Mouse (Mus musculus) forebrain, embryonic 14.5 days (tissue): ENCODE measurements at regions not wholly inside any gene's neighbourhood (a gene's known extent, or its start where the extent isn't known, plus 50 kb on each side); places are given as distances from the start of the nearest gene placed in this dataset.

ENCODE experiments used
- ATAC-seq: fragments of 200-750 bp; cut with Nextera tagmentation; 2 replicates; pipeline ENCODE4 v1.8.0; 2017; ENCODE audit warnings: mild to moderate bottlenecking, moderate library complexity
- DNase-seq: peaks from one replicate; pipeline ENCODE4 v3.0.0-alpha.2; 2015; ENCODE audit warnings: low spot score
- H3K27ac ChIP-seq: fragments of 300-500 bp; sonication (generic); 2 replicates; pipeline ENCODE4 v1.5.1; 2014; ENCODE audit warnings: low read depth, mild to moderate bottlenecking, control low read depth, low read length, moderate library complexity
- H3K27me3 ChIP-seq: fragments of 300-500 bp; sonication (generic); replicated peaks from 2 replicates; pipeline ENCODE4 v1.6.1; 2014; ENCODE audit warnings: low read length, control low read depth, mixed read lengths; ENCODE audit not compliant: control insufficient read depth, insufficient read depth
- H3K36me3 ChIP-seq: fragments of 300-500 bp; sonication (generic); 2 replicates; pipeline ENCODE4 v1.6.1; 2014; ENCODE audit warnings: low read length, control low read depth; ENCODE audit not compliant: control insufficient read depth, insufficient read depth
- H3K4me1 ChIP-seq: fragments of 300-500 bp; sonication (generic); 2 replicates; pipeline ENCODE4 v1.6.1; 2014; ENCODE audit warnings: antibody characterized with exemption, low read length, control low read depth; ENCODE audit not compliant: control insufficient read depth, insufficient read depth
- H3K4me2 ChIP-seq: fragments of 300-500 bp; sonication (generic); 2 replicates; pipeline ENCODE4 v1.6.1; 2014; ENCODE audit warnings: mild to moderate bottlenecking, control low read depth, low read length
- H3K4me3 ChIP-seq: fragments of 300-500 bp; sonication (generic); 2 replicates; pipeline ENCODE4 v1.5.1; 2014; ENCODE audit warnings: low read depth, low read length, control low read depth
- H3K9ac ChIP-seq: fragments of 300-500 bp; sonication (generic); 2 replicates; pipeline ENCODE4 v1.6.1; 2014; ENCODE audit warnings: mild to moderate bottlenecking, low read length, control low read depth, moderate library complexity
- H3K9me3 ChIP-seq: fragments of 300-500 bp; sonication (generic); replicated peaks from 2 replicates; pipeline ENCODE4 v1.6.1; 2016; ENCODE audit warnings: low read length, control low read depth, mixed read lengths; ENCODE audit not compliant: control insufficient read depth
- WGBS: fragments of 180-500 bp; shearing (Covaris S2); extraction: QIAGEN DNeasy Blood & Tissue Kit; methylation state at CpG from one replicate; pipeline ENCODE4 v1.1.7; 2014; 5-methylcytosine and 5-hydroxymethylcytosine counted together

GRCm38 (mm10) chr15:40367026-40367425 lies 232.9 kb downstream of the 9330182O14Rik start:
- H3K27ac ChIP-seq: no peak overlapping the region
- no peak for DNase-seq
- H3K36me3 ChIP-seq: no peaks in the 10 kb centered on the region
- no peaks in the 10 kb centered on the region for H3K4me1 ChIP-seq
- no peak for ATAC-seq
- no peak overlapping the region for H3K9ac ChIP-seq
- H3K4me3 ChIP-seq: no peak overlapping the region
- 12% methylated on average over 1 of the region's 1 CpGs for WGBS
- no peaks in the 10 kb centered on the region for H3K27me3 ChIP-seq
- H3K9me3 ChIP-seq: no peaks in the 10 kb centered on the region
- H3K4me2 ChIP-seq: no peak overlapping the region

GRCm38 (mm10) chr15:40368746-40369145 lies 234.6 kb downstream of the 9330182O14Rik start:
- H3K9ac ChIP-seq: no peak overlapping the region
- H3K4me3 ChIP-seq: no peak overlapping the region
- ATAC-seq: no peak
- DNase-seq: no peak
- no peaks in the 10 kb centered on the region for H3K9me3 ChIP-seq
- WGBS: 88% methylated on average over 3 of the region's 3 CpGs
- H3K27me3 ChIP-seq: no peaks in the 10 kb centered on the region
- H3K36me3 ChIP-seq: no peaks in the 10 kb centered on the region
- H3K4me2 ChIP-seq: no peak overlapping the region
- no peak overlapping the region for H3K27ac ChIP-seq
- H3K4me1 ChIP-seq: no peaks in the 10 kb centered on the region

- 18% methylated on average over 4 of the region's 4 CpGs for WGBS
- no peak overlapping the region for H3K4me3 ChIP-seq
- no peaks in the 10 kb centered on the region for H3K27me3 ChIP-seq
- no peak overlapping the region for H3K4me2 ChIP-seq
- H3K27ac ChIP-seq: no peak overlapping the region
- no peak for DNase-seq
- no peaks in the 10 kb centered on the region for H3K36me3 ChIP-seq
- H3K4me1 ChIP-seq: no peaks in the 10 kb centered on the region
- no peak overlapping the region for H3K9ac ChIP-seq
- ATAC-seq: no peak
- H3K9me3 ChIP-seq: no peaks in the 10 kb centered on the region
Measured at GRCm38 (mm10) chr15:40371486-40371885, 237.3 kb downstream of the 9330182O14Rik start.

GRCm38 (mm10) chr15:40386526-40386925 lies 252.4 kb downstream of the 9330182O14Rik start:
- WGBS: 86% methylated on average over 2 of the region's 2 CpGs
- H3K27me3 ChIP-seq: no peaks in the 10 kb centered on the region
- ATAC-seq (no peak), DNase-seq (no peak)
- no peak overlapping the region for H3K27ac ChIP-seq
- H3K9ac ChIP-seq: no peak overlapping the region
- no peaks in the 10 kb centered on the region for H3K4me1 ChIP-seq
- no peak overlapping the region for H3K4me3 ChIP-seq
- H3K4me2 ChIP-seq: no peak overlapping the region
- H3K36me3 ChIP-seq: no peaks in the 10 kb centered on the region
- H3K9me3 ChIP-seq: no peaks in the 10 kb centered on the region

GRCm38 (mm10) chr15:40387746-40388145 lies 253.6 kb downstream of the 9330182O14Rik start:
- no peaks in the 10 kb centered on the region for H3K9me3 ChIP-seq
- ATAC-seq (no peak), DNase-seq (no peak)
- 75% methylated on average over 2 of the region's 2 CpGs for WGBS
- no peaks in the 10 kb centered on the region for H3K36me3 ChIP-seq
- H3K27ac ChIP-seq: no peak overlapping the region
- H3K4me1 ChIP-seq: no peaks in the 10 kb centered on the region
- H3K4me3 ChIP-seq: no peak overlapping the region
- H3K27me3 ChIP-seq: no peaks in the 10 kb centered on the region
- no peak overlapping the region for H3K9ac ChIP-seq
- no peak overlapping the region for H3K4me2 ChIP-seq

GRCm38 (mm10) chr15:40388806-40389205 lies 254.6 kb downstream of the 9330182O14Rik start:
- no peak overlapping the region for H3K4me3 ChIP-seq
- DNase-seq (no peak), ATAC-seq (no peak)
- 80% methylated on average over 2 of the region's 2 CpGs for WGBS
- H3K4me1 ChIP-seq: no peaks in the 10 kb centered on the region
- H3K27me3 ChIP-seq: no peaks in the 10 kb centered on the region
- no peak overlapping the region for H3K27ac ChIP-seq
- no peaks in the 10 kb centered on the region for H3K36me3 ChIP-seq
- no peak overlapping the region for H3K9ac ChIP-seq
- no peaks in the 10 kb centered on the region for H3K9me3 ChIP-seq
- H3K4me2 ChIP-seq: no peak overlapping the region

GRCm38 (mm10) chr15:40435156-40435555 lies 301.0 kb downstream of the 9330182O14Rik start:
- Histone ChIP-seq H3K27me3 (no peaks in the 10 kb centered on the region), H3K27ac (no peak overlapping the region), H3K4me3 (no peak overlapping the region), H3K36me3 (no peaks in the 10 kb centered on the region), H3K4me1 (no peaks in the 10 kb centered on the region), H3K9me3 (no peaks in the 10 kb centered on the region), H3K9ac (no peak overlapping the region), H3K4me2 (no peak overlapping the region)
- DNase-seq (no peak), ATAC-seq (no peak)
- 90% methylated on average over 4 of the region's 4 CpGs for WGBS

GRCm38 (mm10) chr15:40436688-40437087 lies 302.5 kb downstream of the 9330182O14Rik start:
- no peak overlapping the region for H3K4me2 ChIP-seq
- 35% methylated on average over 3 of the region's 3 CpGs for WGBS
- DNase-seq (peak; percentile 42), ATAC-seq (no peak)
- H3K4me3 ChIP-seq: no peak overlapping the region
- no peaks in the 10 kb centered on the region for H3K27me3 ChIP-seq
- no peak overlapping the region for H3K27ac ChIP-seq
- H3K4me1 ChIP-seq: no peaks in the 10 kb centered on the region
- no peak overlapping the region for H3K9ac ChIP-seq
- no peaks in the 10 kb centered on the region for H3K36me3 ChIP-seq
- no peaks in the 10 kb centered on the region for H3K9me3 ChIP-seq

- H3K27me3 ChIP-seq: no peaks in the 10 kb centered on the region
- no peak for ATAC-seq
- H3K4me2 ChIP-seq: no peak overlapping the region
- H3K36me3 ChIP-seq: no peaks in the 10 kb centered on the region
- no peak for DNase-seq
- no peaks in the 10 kb centered on the region for H3K4me1 ChIP-seq
- H3K9ac ChIP-seq: no peak overlapping the region
- H3K27ac ChIP-seq: no peak overlapping the region
- no peaks in the 10 kb centered on the region for H3K9me3 ChIP-seq
- 90% methylated on average over 1 of the region's 1 CpGs for WGBS
- H3K4me3 ChIP-seq: no peak overlapping the region
Measured at GRCm38 (mm10) chr15:40439827-40440226, 305.7 kb downstream of the 9330182O14Rik start.
